Mouse (Mus musculus) neural tube, embryonic 12.5 days (tissue): ENCODE data around the gene Olfr635. TPM values are rescaled to one million over a fixed set of nuclear protein-coding genes. Genes with fewer than 3 reads are reported as not detected.
"Not testable (repeated sequence)": the region's sequence is repeated elsewhere in the genome, so short reads cannot be mapped to it uniquely, and the experiment has no call there.

Experiments used
- ATAC-seq: fragments of 200-750 bp; cut with Nextera tagmentation; 2 replicates; pipeline ENCODE4 v1.8.0; 2017; ENCODE audit warnings: low read depth, mild to moderate bottlenecking, moderate TSS enrichment, moderate library complexity; ENCODE audit not compliant: low FRiP score
- H3K27ac ChIP-seq: fragments of 300-500 bp; sonication (generic); 2 replicates; pipeline ENCODE4 v1.5.1; 2016
- H3K27me3 ChIP-seq: fragments of 300-500 bp; sonication (generic); replicated peaks from 2 replicates; pipeline ENCODE4 v1.6.1; 2016; ENCODE audit warnings: mild to moderate bottlenecking
- H3K36me3 ChIP-seq: fragments of 300-500 bp; sonication (generic); 2 replicates; pipeline ENCODE4 v1.6.1; 2016; ENCODE audit warnings: mild to moderate bottlenecking
- H3K4me1 ChIP-seq: fragments of 300-500 bp; sonication (generic); 2 replicates; pipeline ENCODE4 v1.6.1; 2016
- H3K4me2 ChIP-seq: fragments of 300-500 bp; sonication (generic); replicated peaks from 2 replicates; pipeline ENCODE4 v1.6.1; 2016; ENCODE audit warnings: mild to moderate bottlenecking
- H3K4me3 ChIP-seq: fragments of 300-500 bp; sonication (generic); 2 replicates; pipeline ENCODE4 v1.5.1; 2016
- H3K9ac ChIP-seq: fragments of 300-500 bp; sonication (generic); 2 replicates; pipeline ENCODE4 v1.6.1; 2016; ENCODE audit warnings: mild to moderate bottlenecking
- H3K9me3 ChIP-seq: fragments of 300-500 bp; sonication (generic); 2 replicates; pipeline ENCODE4 v1.6.1; 2016; ENCODE audit warnings: mild to moderate bottlenecking
- WGBS: fragments of 180-500 bp; shearing (Covaris S2); methylation state at CpG from one replicate; pipeline ENCODE4 v1.1.7; 2016; 5-methylcytosine and 5-hydroxymethylcytosine counted together
- polyA plus RNA-seq: library from polyadenylated mRNA; unstranded; fragments of >200 nt; fragmentation: Nextera tagmentation; extraction: Ambion mirVana; gene quantifications from 2 replicates; pipeline ENCODE4 v1.2.1, GENCODE M21; 2016

Olfr635 gene
- polyA plus RNA-seq = not detected in 2 replicates

GRCm38 (mm10) chr7:103970852-103971251 is at the start of gene Olfr635:
Olfr635 (plus strand) TSS chr7:103971152.
- H3K4me2 ChIP-seq = no peak within 1 kb of the TSS
- 76% methylated on average over 1 of the region's 1 CpGs for WGBS
- H3K27me3 ChIP-seq = no peaks in the 10 kb centered on the region
- no peaks in the 10 kb centered on the region for H3K36me3 ChIP-seq
- ATAC-seq = no peak
- H3K9me3 ChIP-seq = no peaks in the 10 kb centered on the region
- no peak within 1 kb of the TSS for H3K9ac ChIP-seq
- no peak within 1 kb of the TSS for H3K4me3 ChIP-seq
- H3K4me1 ChIP-seq = no peaks in the 10 kb centered on the region
- no peak within 1 kb of the TSS for H3K27ac ChIP-seq

GRCm38 (mm10) chr7:103928525-103928924 is 42.4 kb upstream of the Olfr635 start, which contains the start of gene Olfr631:
Olfr631 (plus strand) TSS chr7:103928825.
- no peak within 1 kb of the TSS for H3K4me3 ChIP-seq
- H3K9ac ChIP-seq = no peak within 1 kb of the TSS
- no peaks in the 10 kb centered on the region for H3K27me3 ChIP-seq
- no peak for ATAC-seq
- H3K9me3 ChIP-seq = no peaks in the 10 kb centered on the region
- H3K36me3 ChIP-seq = no peaks in the 10 kb centered on the region
- H3K27ac ChIP-seq = no peak within 1 kb of the TSS
- H3K4me2 ChIP-seq = no peak within 1 kb of the TSS
- no peaks in the 10 kb centered on the region for H3K4me1 ChIP-seq

- Histone ChIP-seq H3K4me2 (no peak within 1 kb of the TSS), H3K4me1 (no peaks in the 10 kb centered on the region)
- WGBS = 76% methylated on average over 2 of the region's 2 CpGs
These were observed 36.7 kb upstream of the Olfr635 start, which contains the start of gene Olfr632 for GRCm38 (mm10) chr7:103934264-103934663. Olfr632 (plus strand) TSS chr7:103934347.

GRCm38 (mm10) chr7:103942730-103943129 is 28.2 kb upstream of the Olfr635 start:
- no peaks in the 10 kb centered on the region for H3K27me3 ChIP-seq
- H3K27ac ChIP-seq = no peak overlapping the region
- H3K9ac ChIP-seq = no peak overlapping the region
- H3K4me2 ChIP-seq = no peak overlapping the region
- ATAC-seq = no peak
- H3K4me1 ChIP-seq = no peaks in the 10 kb centered on the region
- H3K36me3 ChIP-seq = no peaks in the 10 kb centered on the region
- no peaks in the 10 kb centered on the region for H3K9me3 ChIP-seq
- H3K4me3 ChIP-seq = no peak overlapping the region
- WGBS = 17% methylated on average over 2 of the region's 2 CpGs

More at GRCm38 (mm10) chr7:103934264-103934663, 36.7 kb upstream of the Olfr635 start, which contains the start of gene Olfr632:
- no peak within 1 kb of the TSS for H3K9ac ChIP-seq
- no peaks in the 10 kb centered on the region for H3K36me3 ChIP-seq
- no peak within 1 kb of the TSS for H3K27ac ChIP-seq
- H3K4me3 ChIP-seq = no peak within 1 kb of the TSS
- no peaks in the 10 kb centered on the region for H3K9me3 ChIP-seq
- no peak for ATAC-seq
- H3K27me3 ChIP-seq = no peaks in the 10 kb centered on the region

- no peaks in the 10 kb centered on the region for H3K27me3 ChIP-seq
- H3K4me1 ChIP-seq = no peaks in the 10 kb centered on the region
- ATAC-seq = no peak
- no peak within 1 kb of the TSS for H3K4me2 ChIP-seq
- no peak within 1 kb of the TSS for H3K9ac ChIP-seq
- no peak within 1 kb of the TSS for H3K4me3 ChIP-seq
- no peak within 1 kb of the TSS for H3K27ac ChIP-seq
- no peaks in the 10 kb centered on the region for H3K36me3 ChIP-seq
- no peaks in the 10 kb centered on the region for H3K9me3 ChIP-seq
These were observed 26.8 kb upstream of the Olfr635 start, which contains the start of gene Olfr633 for GRCm38 (mm10) chr7:103944137-103944536. Olfr633 (plus strand) TSS chr7:103944437.

GRCm38 (mm10) chr7:103966873-103967272 is 4.1 kb upstream of the Olfr635 start:
- not testable (repeated sequence) for H3K36me3 ChIP-seq, H3K27me3 ChIP-seq
- WGBS = 93% methylated on average over 22 of the region's 22 CpGs

GRCm38 (mm10) chr7:103971782-103972181 is 830 bp downstream of the Olfr635 start:
- WGBS = 86% methylated on average over 1 of the region's 1 CpGs
- ATAC-seq = no peak

More at GRCm38 (mm10) chr7:103966873-103967272, 4.1 kb upstream of the Olfr635 start:
- H3K4me2 ChIP-seq, H3K9me3 ChIP-seq, ATAC-seq, H3K9ac ChIP-seq, H3K27ac ChIP-seq, H3K4me3 ChIP-seq, H3K4me1 ChIP-seq: not testable (repeated sequence)

GRCm38 (mm10) chr7:103998446-103998845 is 27.5 kb downstream of the Olfr635 start, which contains the start of gene Olfr638:
Olfr638 (plus strand) TSS chr7:103998746.
- Histone ChIP-seq H3K4me1 (no peaks in the 10 kb centered on the region), H3K9ac (no peak within 1 kb of the TSS), H3K27ac (no peak within 1 kb of the TSS), H3K36me3 (no peaks in the 10 kb centered on the region), H3K9me3 (no peaks in the 10 kb centered on the region), H3K4me3 (no peak within 1 kb of the TSS), H3K27me3 (no peaks in the 10 kb centered on the region), H3K4me2 (no peak within 1 kb of the TSS)
- ATAC-seq = no peak

More at GRCm38 (mm10) chr7:103971782-103972181, 830 bp downstream of the Olfr635 start:
- Histone ChIP-seq H3K4me2 (no peak overlapping the region), H3K27ac (no peak overlapping the region), H3K9me3 (no peaks in the 10 kb centered on the region), H3K9ac (no peak overlapping the region), H3K27me3 (no peaks in the 10 kb centered on the region), H3K36me3 (no peaks in the 10 kb centered on the region), H3K4me3 (no peak overlapping the region), H3K4me1 (no peaks in the 10 kb centered on the region)

GRCm38 (mm10) chr7:103999124-103999523 is 28.2 kb downstream of the Olfr635 start:
- Histone ChIP-seq H3K4me3 (no peak overlapping the region), H3K27ac (no peak overlapping the region), H3K36me3 (no peaks in the 10 kb centered on the region), H3K4me2 (no peak overlapping the region), H3K27me3 (no peaks in the 10 kb centered on the region), H3K9me3 (no peaks in the 10 kb centered on the region), H3K9ac (no peak overlapping the region), H3K4me1 (no peaks in the 10 kb centered on the region)
- ATAC-seq = no peak

GRCm38 (mm10) chr7:104017203-104017602 is 46.3 kb downstream of the Olfr635 start, which contains the start of gene Olfr639:
Olfr639 (minus strand) TSS chr7:104017303.
- no peaks in the 10 kb centered on the region for H3K4me1 ChIP-seq
- no peaks in the 10 kb centered on the region for H3K9me3 ChIP-seq
- no peak within 1 kb of the TSS for H3K4me2 ChIP-seq
- no peak within 1 kb of the TSS for H3K4me3 ChIP-seq
- no peaks in the 10 kb centered on the region for H3K36me3 ChIP-seq
- H3K27ac ChIP-seq = no peak within 1 kb of the TSS
- no peak within 1 kb of the TSS for H3K9ac ChIP-seq
- ATAC-seq = no peak
- no peaks in the 10 kb centered on the region for H3K27me3 ChIP-seq

- WGBS = 89% methylated on average over 1 of the region's 1 CpGs
- no peaks in the 10 kb centered on the region for H3K27me3 ChIP-seq
- H3K4me3 ChIP-seq = no peak overlapping the region
- no peaks in the 10 kb centered on the region for H3K9me3 ChIP-seq
- no peak for ATAC-seq
- H3K36me3 ChIP-seq = no peaks in the 10 kb centered on the region
- H3K9ac ChIP-seq = no peak overlapping the region
- H3K27ac ChIP-seq = no peak overlapping the region
- H3K4me2 ChIP-seq = no peak overlapping the region
- H3K4me1 ChIP-seq = no peaks in the 10 kb centered on the region
These were observed 48.0 kb downstream of the Olfr635 start for GRCm38 (mm10) chr7:104018953-104019352.

GRCm38 (mm10) chr7:104021651-104022050 is 50.7 kb downstream of the Olfr635 start:
- Histone ChIP-seq H3K9ac (no peak overlapping the region), H3K27ac (no peak overlapping the region), H3K4me1 (no peaks in the 10 kb centered on the region), H3K9me3 (no peaks in the 10 kb centered on the region), H3K27me3 (no peaks in the 10 kb centered on the region), H3K4me3 (no peak overlapping the region), H3K4me2 (no peak overlapping the region), H3K36me3 (no peaks in the 10 kb centered on the region)
- no peak for ATAC-seq
- WGBS = 90% methylated on average over 6 of the region's 6 CpGs

- no peaks in the 10 kb centered on the region for H3K27me3 ChIP-seq
These were observed 54.5 kb downstream of the Olfr635 start, which contains the start of gene Olfr640 for GRCm38 (mm10) chr7:104025473-104025872. Olfr640 (minus strand) TSS chr7:104025573.

More at GRCm38 (mm10) chr7:104025473-104025872, 54.5 kb downstream of the Olfr635 start, which contains the start of gene Olfr640:
- H3K4me1 ChIP-seq = no peaks in the 10 kb centered on the region
- no peaks in the 10 kb centered on the region for H3K9me3 ChIP-seq
- 83% methylated on average over 6 of the region's 6 CpGs for WGBS
- H3K4me3 ChIP-seq = no peak within 1 kb of the TSS
- H3K36me3 ChIP-seq = no peaks in the 10 kb centered on the region
- H3K27ac ChIP-seq = no peak within 1 kb of the TSS
- ATAC-seq = no peak
- no peak within 1 kb of the TSS for H3K9ac ChIP-seq
- no peak within 1 kb of the TSS for H3K4me2 ChIP-seq
